Comparison of ENCODE assay signal across 14 mouse cellular contexts in genomic region chr19:48469791-48470410, GRCm38 (mm10).
"Had no signal": no experiment of that assay in that cellular context is flagged by ENCODE, and none has a peak within 500 bp of the region (broad histone marks: within the 10 kb centered on the region; RNA-seq: fewer than 3 reads in every experiment).

No protein-coding gene starts in this region.

- H3K4me3 ChIP-seq: layer of hippocampus, adult 2 months; liver, embryonic 13.5 days had no signal

- H3K4me1 ChIP-seq: liver, embryonic 13.5 days had no signal

- H3K9ac ChIP-seq: liver, embryonic 13.5 days had no signal

- H3K4me2 ChIP-seq: liver, embryonic 13.5 days; midbrain, embryonic 11.5 days had no signal

- H3K27ac ChIP-seq: kidney, postnatal 0 days; layer of hippocampus, adult 2 months; liver, embryonic 13.5 days; stomach, postnatal 0 days had no signal

- DNase-seq: kidney, postnatal 25 days; layer of hippocampus, adult 9-11 months; liver, embryonic 13.5 days; lung, adult 2 months; lung, postnatal 14 days; lung, postnatal 4 days; midbrain, embryonic 14.5 days; thymus, adult 2 months; thymus, postnatal 14 days; thymus, postnatal 4 days had no signal

- H3K36me3 ChIP-seq: liver, embryonic 13.5 days had no signal

- H3K9me3 ChIP-seq: liver, embryonic 13.5 days had no signal

- H3K27me3 ChIP-seq: liver, embryonic 13.5 days had no signal
